Mouse (Mus musculus) bone marrow, adult 2 months (tissue): ENCODE data around the gene Eaf1.
"Not testable (repeated sequence)": the region's sequence is repeated elsewhere in the genome, so short reads cannot be mapped to it uniquely, and the experiment has no call there.

ENCODE experiments used
- CTCF ChIP-seq: fragments of 200-500 bp; IDR thresholded peaks from 2 replicates; pipeline ENCODE4 v1.5.1; 2011; ENCODE audit warnings: low read length, control low read depth; ENCODE audit not compliant: control insufficient read depth, insufficient read depth
- POLR2A ChIP-seq: fragments of 200-500 bp; IDR thresholded peaks from 2 replicates; pipeline ENCODE4 v1.6.1; 2011; ENCODE audit warnings: low read depth, mild to moderate bottlenecking, control low read depth, low read length, borderline replicate concordance; ENCODE audit not compliant: control insufficient read depth

- peak; percentile 33; the same call in 1 of the 2 replicates for TF ChIP-seq CTCF
- TF ChIP-seq POLR2A = not testable (repeated sequence)
Measured at GRCm38 (mm10) chr14:31462226-31462625, 32.0 kb upstream of the Eaf1 start.
